Mouse (Mus musculus): ENCODE measurements at regions not wholly inside any gene's neighbourhood (a gene's known extent, or its start where the extent isn't known, plus 50 kb on each side); places are given as distances from the start of the nearest gene placed in this dataset.

DNA sequence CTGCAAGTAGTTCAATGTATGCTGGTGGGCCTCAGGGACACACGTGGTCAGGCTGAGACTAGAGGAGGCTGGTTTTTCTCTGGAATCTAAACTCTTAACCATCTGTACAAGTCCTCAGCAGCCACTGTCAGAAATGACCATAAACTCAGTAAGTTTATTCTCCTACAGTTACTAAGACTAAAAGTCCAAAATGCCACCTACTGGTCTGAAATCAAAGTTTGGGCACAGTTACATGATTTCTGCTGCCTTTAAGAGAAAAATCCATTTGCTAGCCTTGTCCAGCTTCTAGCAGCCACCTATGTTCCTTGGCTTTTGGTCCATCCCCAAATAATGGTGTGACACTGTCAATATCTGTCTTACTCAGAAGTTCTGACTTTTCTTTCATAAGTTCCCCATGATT, 300.2 kb upstream of the Thbs1 start:
- no peaks in the 10 kb centered on the region for H3K27me3 ChIP-seq (ENCODE audit: control insufficient read depth, insufficient read depth, low read length)
- no peak for ATAC-seq (ENCODE audit: low FRiP score)
- WGBS = 55% methylated on average over 1 of the region's 1 CpGs

GRCm38 (mm10) chr2:117811931-117812330, 299.7 kb upstream of the Thbs1 start:
- H3K27me3 ChIP-seq (ENCODE audit: control insufficient read depth, insufficient read depth, low read length) = no peaks in the 10 kb centered on the region
- H3K9me3 ChIP-seq (ENCODE audit: control insufficient read depth, low read length) = no peaks in the 10 kb centered on the region
- H3K27ac ChIP-seq (ENCODE audit: low read depth, low read length) = no peak overlapping the region
- no peak overlapping the region for H3K9ac ChIP-seq (ENCODE audit: low read depth, low read length)
- no peak for ATAC-seq (ENCODE audit: low FRiP score)
- no peak overlapping the region for H3K4me3 ChIP-seq (ENCODE audit: low read depth, low read length)
- no peaks in the 10 kb centered on the region for H3K36me3 ChIP-seq (ENCODE audit: control insufficient read depth, insufficient read depth, low read length)
- H3K4me1 ChIP-seq (replicated peaks; ENCODE audit: control insufficient read depth, insufficient read depth, low read length) = no peaks in the 10 kb centered on the region
- 77% methylated on average over 2 of the region's 2 CpGs for WGBS
- no peak overlapping the region for H3K4me2 ChIP-seq (replicated peaks; ENCODE audit: low read depth, low read length)
- no peak for DNase-seq (ENCODE audit: low spot score)

More for the DNA sequence above, 300.2 kb upstream of the Thbs1 start:
- Histone ChIP-seq H3K9me3 (ENCODE audit: control insufficient read depth, low read length) (no peaks in the 10 kb centered on the region), H3K4me3 (ENCODE audit: low read depth, low read length) (no peak overlapping the region), H3K4me2 (replicated peaks; ENCODE audit: low read depth, low read length) (no peak overlapping the region), H3K9ac (ENCODE audit: low read depth, low read length) (no peak overlapping the region), H3K36me3 (ENCODE audit: control insufficient read depth, insufficient read depth, low read length) (no peaks in the 10 kb centered on the region), H3K27ac (ENCODE audit: low read depth, low read length) (no peak overlapping the region), H3K4me1 (replicated peaks; ENCODE audit: control insufficient read depth, insufficient read depth, low read length) (no peaks in the 10 kb centered on the region)
- DNase-seq (ENCODE audit: low spot score) = no peak

DNA sequence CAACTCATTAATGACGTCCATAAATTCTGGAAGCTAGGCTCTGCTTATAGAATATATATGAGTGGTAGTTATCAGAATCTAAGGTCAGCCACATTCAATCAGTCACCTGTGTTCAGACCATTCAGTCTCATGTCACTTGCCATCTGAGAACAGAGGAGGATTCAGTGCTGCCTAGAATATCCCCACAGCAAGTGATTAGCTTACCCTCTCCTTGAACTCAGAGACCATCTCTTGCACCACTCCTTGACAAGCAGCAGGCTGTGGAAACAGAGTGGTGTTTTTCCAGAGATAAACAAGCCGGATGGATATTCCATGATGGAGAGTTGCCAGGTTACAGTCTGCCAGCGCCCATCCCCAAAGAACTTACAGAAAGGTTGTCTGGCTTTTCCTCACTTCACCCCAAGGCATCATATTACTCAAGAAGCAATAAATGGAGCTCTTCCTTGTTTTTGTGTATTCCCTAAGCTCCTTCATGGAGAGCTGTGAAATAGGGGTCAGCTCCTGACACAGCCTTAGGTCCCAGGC, 291.9 kb upstream of the Thbs1 start:
- no peak for DNase-seq (ENCODE audit: low spot score)
- Histone ChIP-seq H3K27ac (ENCODE audit: low read depth, low read length) (no peak overlapping the region), H3K4me3 (ENCODE audit: low read depth, low read length) (no peak overlapping the region), H3K27me3 (ENCODE audit: control insufficient read depth, insufficient read depth, low read length) (no peaks in the 10 kb centered on the region), H3K36me3 (ENCODE audit: control insufficient read depth, insufficient read depth, low read length) (no peaks in the 10 kb centered on the region), H3K9me3 (ENCODE audit: control insufficient read depth, low read length) (no peaks in the 10 kb centered on the region), H3K9ac (ENCODE audit: low read depth, low read length) (no peak overlapping the region), H3K4me1 (replicated peaks; ENCODE audit: control insufficient read depth, insufficient read depth, low read length) (no peaks in the 10 kb centered on the region), H3K4me2 (replicated peaks; ENCODE audit: low read depth, low read length) (no peak overlapping the region)
- 89% methylated on average over 3 of the region's 3 CpGs for WGBS
- ATAC-seq (ENCODE audit: low FRiP score) = no peak

DNA sequence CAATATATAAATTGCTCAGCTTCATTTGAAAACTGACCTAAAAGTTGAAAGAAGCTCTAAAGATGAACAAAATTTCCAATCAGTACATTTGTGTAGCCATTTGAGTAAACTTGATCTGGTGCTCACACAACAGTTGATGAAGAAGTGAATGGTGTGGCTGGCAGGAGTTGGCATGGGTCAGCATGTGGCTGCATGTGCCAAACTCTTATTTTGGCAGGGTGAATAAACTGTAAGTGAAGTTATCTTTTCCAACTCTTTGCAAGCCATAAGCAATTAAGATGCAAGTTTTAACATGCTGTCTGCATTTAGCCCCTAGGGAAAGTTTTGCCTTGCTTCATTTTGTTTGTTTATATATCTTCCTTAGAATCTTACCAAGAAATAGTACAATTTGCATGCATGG, 291.0 kb upstream of the Thbs1 start:
- Histone ChIP-seq H3K4me3 (ENCODE audit: low read depth, low read length) (no peak overlapping the region), H3K9ac (ENCODE audit: low read depth, low read length) (no peak overlapping the region), H3K4me2 (replicated peaks; ENCODE audit: low read depth, low read length) (no peak overlapping the region), H3K36me3 (ENCODE audit: control insufficient read depth, insufficient read depth, low read length) (no peaks in the 10 kb centered on the region), H3K27ac (ENCODE audit: low read depth, low read length) (no peak overlapping the region), H3K4me1 (replicated peaks; ENCODE audit: control insufficient read depth, insufficient read depth, low read length) (no peaks in the 10 kb centered on the region), H3K9me3 (ENCODE audit: control insufficient read depth, low read length) (no peaks in the 10 kb centered on the region), H3K27me3 (ENCODE audit: control insufficient read depth, insufficient read depth, low read length) (no peaks in the 10 kb centered on the region)
- DNase-seq (ENCODE audit: low spot score) (no peak), ATAC-seq (ENCODE audit: low FRiP score) (no peak)

DNA sequence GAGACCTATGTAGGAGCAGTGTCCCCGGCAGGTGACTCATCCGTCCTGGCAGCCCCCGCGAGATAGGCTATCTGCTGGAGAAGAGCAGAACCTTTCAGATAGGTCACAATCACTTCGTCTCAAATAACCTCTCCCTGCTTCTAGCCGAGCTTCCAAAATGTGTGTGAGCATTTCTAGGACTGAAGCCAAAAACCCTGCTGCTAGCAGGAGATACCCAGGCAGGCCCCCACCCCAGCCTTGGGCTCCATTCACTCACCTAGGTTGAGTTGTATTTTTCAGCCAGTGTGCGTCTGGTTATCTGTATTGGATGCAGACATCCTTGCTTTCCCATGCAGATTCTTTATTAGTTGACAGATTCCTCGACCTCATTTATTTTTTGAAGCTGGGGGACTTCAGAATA, 286.6 kb upstream of the Thbs1 start:
- Histone ChIP-seq H3K27ac (ENCODE audit: low read depth, low read length) (no peak overlapping the region), H3K9ac (ENCODE audit: low read depth, low read length) (no peak overlapping the region), H3K4me2 (replicated peaks; ENCODE audit: low read depth, low read length) (no peak overlapping the region), H3K4me1 (replicated peaks; ENCODE audit: control insufficient read depth, insufficient read depth, low read length) (no peaks in the 10 kb centered on the region), H3K27me3 (ENCODE audit: control insufficient read depth, insufficient read depth, low read length) (no peaks in the 10 kb centered on the region), H3K9me3 (ENCODE audit: control insufficient read depth, low read length) (no peaks in the 10 kb centered on the region), H3K36me3 (ENCODE audit: control insufficient read depth, insufficient read depth, low read length) (no peaks in the 10 kb centered on the region), H3K4me3 (ENCODE audit: low read depth, low read length) (no peak overlapping the region)
- no peak for ATAC-seq (ENCODE audit: low FRiP score)
- no peak for DNase-seq (ENCODE audit: low spot score)
- 83% methylated on average over 8 of the region's 8 CpGs for WGBS

DNA sequence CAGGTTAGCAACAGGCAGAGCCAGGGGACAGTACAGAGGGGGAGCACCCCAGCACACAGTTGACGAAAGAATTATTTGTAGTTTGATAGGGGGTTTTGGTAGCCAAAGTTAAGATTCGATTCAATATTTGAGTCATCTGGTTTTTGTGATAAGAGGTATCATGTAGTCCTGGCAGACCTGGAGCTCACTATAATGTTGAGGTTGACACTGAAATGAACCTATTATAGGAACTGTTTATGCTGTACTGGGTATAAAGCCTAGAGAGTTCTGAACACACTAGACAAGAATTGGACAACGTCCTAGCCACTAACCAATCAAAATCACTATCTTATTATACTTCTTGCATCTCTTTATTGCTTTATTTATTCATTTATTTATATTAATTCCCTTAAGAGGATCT, 284.4 kb upstream of the Thbs1 start:
- no peak overlapping the region for H3K9ac ChIP-seq (ENCODE audit: low read depth, low read length)
- H3K4me2 ChIP-seq (replicated peaks; ENCODE audit: low read depth, low read length) = no peak overlapping the region
- 86% methylated on average over 3 of the region's 3 CpGs for WGBS
- no peaks in the 10 kb centered on the region for H3K4me1 ChIP-seq (replicated peaks; ENCODE audit: control insufficient read depth, insufficient read depth, low read length)
- H3K36me3 ChIP-seq (ENCODE audit: control insufficient read depth, insufficient read depth, low read length) = no peaks in the 10 kb centered on the region
- no peaks in the 10 kb centered on the region for H3K9me3 ChIP-seq (ENCODE audit: control insufficient read depth, low read length)
- H3K27ac ChIP-seq (ENCODE audit: low read depth, low read length) = no peak overlapping the region
- no peak overlapping the region for H3K4me3 ChIP-seq (ENCODE audit: low read depth, low read length)
- no peaks in the 10 kb centered on the region for H3K27me3 ChIP-seq (ENCODE audit: control insufficient read depth, insufficient read depth, low read length)
- DNase-seq (ENCODE audit: low spot score) (no peak), ATAC-seq (ENCODE audit: low FRiP score) (no peak)

GRCm38 (mm10) chr2:117838387-117838786, 273.3 kb upstream of the Thbs1 start:
- Histone ChIP-seq H3K27ac (ENCODE audit: low read depth, low read length) (no peak overlapping the region), H3K4me2 (replicated peaks; ENCODE audit: low read depth, low read length) (no peak overlapping the region), H3K27me3 (ENCODE audit: control insufficient read depth, insufficient read depth, low read length) (no peaks in the 10 kb centered on the region), H3K9ac (ENCODE audit: low read depth, low read length) (no peak overlapping the region), H3K9me3 (ENCODE audit: control insufficient read depth, low read length) (no peaks in the 10 kb centered on the region), H3K36me3 (ENCODE audit: control insufficient read depth, insufficient read depth, low read length) (no peaks in the 10 kb centered on the region), H3K4me3 (ENCODE audit: low read depth, low read length) (no peak overlapping the region), H3K4me1 (replicated peaks; ENCODE audit: control insufficient read depth, insufficient read depth, low read length) (no peaks in the 10 kb centered on the region)
- ATAC-seq (ENCODE audit: low FRiP score) (no peak), DNase-seq (ENCODE audit: low spot score) (no peak)
- WGBS = 73% methylated on average over 2 of the region's 2 CpGs

DNA sequence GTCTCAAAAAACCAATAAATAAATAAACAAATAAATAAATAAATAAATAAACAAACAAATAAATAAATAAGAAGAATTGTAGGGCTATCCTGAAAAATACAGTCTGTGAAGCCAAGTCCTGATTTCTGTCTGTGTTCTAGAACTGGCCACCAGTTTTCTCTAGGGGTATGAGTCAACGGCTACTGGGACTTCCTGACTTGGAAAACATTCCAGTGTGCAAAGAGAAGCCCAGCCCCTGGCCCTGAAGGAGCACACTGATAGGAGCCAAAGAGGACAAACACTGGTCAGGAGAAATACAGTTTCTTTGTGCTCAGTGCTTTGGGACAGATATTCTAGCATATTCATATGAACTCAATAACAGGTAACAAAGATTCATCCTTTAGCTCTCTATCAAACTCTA, 271.3 kb upstream of the Thbs1 start:
- ATAC-seq (ENCODE audit: low FRiP score) = no peak
- Histone ChIP-seq H3K36me3 (ENCODE audit: control insufficient read depth, insufficient read depth, low read length) (no peaks in the 10 kb centered on the region), H3K9ac (ENCODE audit: low read depth, low read length) (no peak overlapping the region), H3K4me3 (ENCODE audit: low read depth, low read length) (no peak overlapping the region), H3K4me2 (replicated peaks; ENCODE audit: low read depth, low read length) (no peak overlapping the region), H3K27ac (ENCODE audit: low read depth, low read length) (no peak overlapping the region), H3K27me3 (ENCODE audit: control insufficient read depth, insufficient read depth, low read length) (no peaks in the 10 kb centered on the region), H3K4me1 (replicated peaks; ENCODE audit: control insufficient read depth, insufficient read depth, low read length) (no peaks in the 10 kb centered on the region), H3K9me3 (ENCODE audit: control insufficient read depth, low read length) (no peaks in the 10 kb centered on the region)
- 85% methylated on average over 1 of the region's 1 CpGs for WGBS
- DNase-seq (ENCODE audit: low spot score) = no peak

GRCm38 (mm10) chr2:117842309-117842986, 269.2 kb upstream of the Thbs1 start:
- DNase-seq (ENCODE audit: low spot score) (no peak), ATAC-seq (ENCODE audit: low FRiP score) (no peak)
- 79% methylated on average over 1 of the region's 1 CpGs for WGBS
- Histone ChIP-seq H3K27ac (ENCODE audit: low read depth, low read length) (no peak overlapping the region), H3K9me3 (ENCODE audit: control insufficient read depth, low read length) (no peaks in the 10 kb centered on the region), H3K27me3 (ENCODE audit: control insufficient read depth, insufficient read depth, low read length) (no peaks in the 10 kb centered on the region), H3K36me3 (ENCODE audit: control insufficient read depth, insufficient read depth, low read length) (no peaks in the 10 kb centered on the region), H3K4me3 (ENCODE audit: low read depth, low read length) (no peak overlapping the region), H3K4me2 (replicated peaks; ENCODE audit: low read depth, low read length) (no peak overlapping the region), H3K9ac (ENCODE audit: low read depth, low read length) (no peak overlapping the region), H3K4me1 (replicated peaks; ENCODE audit: control insufficient read depth, insufficient read depth, low read length) (no peaks in the 10 kb centered on the region)
